Mouse (Mus musculus) spleen, adult 2 months (tissue): Measurements from ENCODE around the gene Nepn.

ENCODE experiments used
- CTCF ChIP-seq: fragments of 200-500 bp; IDR thresholded peaks from 2 replicates; pipeline ENCODE4 v1.5.1; 2011; ENCODE audit warnings: mild to moderate bottlenecking, inconsistent platforms; ENCODE audit not compliant: insufficient read depth, insufficient read length, insufficient replicate concordance; ENCODE audit errors: extremely low read depth
- POLR2A ChIP-seq: fragments of 200-500 bp; IDR thresholded peaks from 2 replicates; pipeline ENCODE4 v1.6.1; 2011; ENCODE audit warnings: low read depth, low read length, inconsistent platforms

GRCm38 (mm10) chr10:52381321-52381801, 7.4 kb upstream of the Nepn start:
- TF ChIP-seq CTCF = no peak
- TF ChIP-seq POLR2A = no peak
